Mouse (Mus musculus) stomach, postnatal 0 days (tissue): Measurements from ENCODE around the gene Lclat1.

Experiments used
- CTCF ChIP-seq: IDR thresholded peaks from 2 replicates; pipeline ENCODE4 v1.5.1; 2016; ENCODE audit warnings: antibody characterized with exemption, low read depth, mild to moderate bottlenecking, moderate library complexity
- EP300 ChIP-seq: optimal IDR thresholded peaks from 2 replicates; pipeline ENCODE3; 2016; ENCODE audit warnings: antibody characterized with exemption

- TF ChIP-seq CTCF (no peak), EP300 (no peak)
Measured at GRCm38 (mm10) chr17:73162445-73163208, 54.8 kb downstream of the Lclat1 start.
